Mouse (Mus musculus) adrenal gland, adult 8-10 months (tissue): ENCODE measurements at regions not wholly inside any gene's neighbourhood (a gene's known extent, or its start where the extent isn't known, plus 50 kb on each side); places are given as distances from the start of the nearest gene placed in this dataset.
"Not testable (repeated sequence)": the region's sequence is repeated elsewhere in the genome, so short reads cannot be mapped to it uniquely, and the experiment has no call there.

Source experiments
- DNase-seq: peaks from one replicate; pipeline ENCODE4 v3.0.0; 2022

DNA sequence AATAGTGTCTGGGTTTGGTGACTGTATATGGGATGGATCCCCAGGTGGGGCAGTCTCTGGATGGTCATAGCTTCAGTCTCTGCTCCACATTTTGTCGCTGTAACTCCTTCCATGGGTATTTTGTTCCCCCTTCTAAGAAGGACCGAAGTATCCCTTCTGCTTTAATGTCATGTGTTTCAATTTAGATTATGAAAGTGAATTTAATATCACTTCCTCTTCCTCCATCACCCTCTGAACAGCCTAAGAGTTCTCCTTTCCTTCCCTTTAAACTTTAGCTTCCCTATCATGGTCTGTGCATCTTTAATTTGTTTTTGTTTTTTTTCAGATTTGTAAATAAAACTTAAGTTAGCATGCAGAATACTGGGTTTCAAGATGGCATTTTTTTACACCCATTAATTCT is 211.0 kb upstream of the Phyhipl start:
- no peak for DNase-seq

DNA sequence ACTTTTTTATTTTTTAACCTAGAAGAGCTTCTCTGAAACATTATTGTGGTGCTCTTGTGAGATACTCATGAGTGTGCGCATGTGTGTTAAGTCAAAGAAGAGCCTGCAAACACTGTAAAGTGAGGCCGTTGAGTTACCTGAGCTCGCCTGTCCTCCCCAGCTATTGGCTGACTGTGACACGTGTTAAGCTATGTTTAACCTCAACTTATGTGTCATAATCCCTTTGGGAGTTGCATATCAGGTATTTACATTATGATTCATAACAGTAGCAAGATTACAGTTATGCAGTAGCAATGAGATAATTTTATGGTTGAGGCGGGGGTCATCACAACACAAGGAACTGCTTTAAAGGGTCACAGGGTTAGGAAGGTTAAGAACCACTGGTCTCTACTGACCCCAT is 208.9 kb upstream of the Phyhipl start:
- no peak for DNase-seq

DNA sequence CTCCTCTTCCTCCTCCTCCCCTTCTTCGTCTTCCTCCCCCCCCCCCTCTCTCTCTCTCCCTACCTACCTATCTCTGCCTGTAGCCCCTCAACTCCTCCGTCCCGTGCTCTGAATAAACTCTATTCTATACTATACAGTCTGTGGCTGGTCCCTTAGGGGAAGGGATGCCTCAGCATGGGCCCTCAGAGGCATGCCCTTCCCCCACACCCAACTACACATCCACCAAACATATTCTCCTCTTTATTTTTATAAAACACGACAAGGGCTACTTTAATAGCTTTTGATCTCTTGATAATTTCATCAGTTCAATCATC is 206.2 kb upstream of the Phyhipl start:
- no peak for DNase-seq

DNA sequence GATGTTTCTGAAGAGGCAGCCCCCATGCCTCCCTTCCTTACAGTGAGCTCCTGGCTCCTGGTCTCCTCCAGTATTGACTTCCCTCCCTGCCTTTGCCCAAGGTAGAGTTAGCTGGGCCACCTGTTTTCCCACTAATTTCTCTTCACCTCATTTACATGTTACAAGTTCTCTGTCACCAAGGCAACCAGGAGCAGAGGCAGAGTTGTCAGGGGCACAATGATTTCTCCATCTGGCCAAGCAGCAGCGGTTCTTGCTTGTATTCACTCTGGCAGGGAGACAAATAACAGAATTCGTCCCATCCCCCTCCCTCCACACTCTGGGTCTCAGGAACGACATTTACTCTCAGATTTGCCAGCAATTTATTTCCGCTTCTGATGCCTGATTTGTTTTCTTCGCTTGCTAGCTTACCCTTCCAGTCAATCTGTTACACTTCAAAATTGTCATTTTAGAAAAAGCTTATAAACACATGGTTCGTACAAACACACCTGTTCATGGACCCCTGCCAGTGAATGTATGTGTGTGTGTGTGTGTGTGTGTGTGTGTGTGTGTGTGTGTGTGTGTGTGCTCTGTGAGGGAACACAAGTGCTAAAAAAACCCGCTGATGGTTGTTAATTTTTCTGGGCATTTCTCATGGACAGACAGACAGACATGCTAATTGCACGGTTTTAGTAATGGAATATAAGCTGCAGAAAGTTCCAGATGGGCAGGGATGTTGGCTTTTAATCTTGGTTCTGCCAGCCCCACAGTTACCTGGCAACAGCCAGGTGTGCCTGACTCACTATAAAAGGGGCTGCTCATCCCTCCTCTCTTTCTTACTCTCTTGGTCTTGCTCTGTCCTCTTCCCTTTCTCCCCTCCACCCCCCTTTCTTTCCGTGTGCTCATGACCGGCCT is 205.6 kb upstream of the Phyhipl start:
- no peak for DNase-seq

DNA sequence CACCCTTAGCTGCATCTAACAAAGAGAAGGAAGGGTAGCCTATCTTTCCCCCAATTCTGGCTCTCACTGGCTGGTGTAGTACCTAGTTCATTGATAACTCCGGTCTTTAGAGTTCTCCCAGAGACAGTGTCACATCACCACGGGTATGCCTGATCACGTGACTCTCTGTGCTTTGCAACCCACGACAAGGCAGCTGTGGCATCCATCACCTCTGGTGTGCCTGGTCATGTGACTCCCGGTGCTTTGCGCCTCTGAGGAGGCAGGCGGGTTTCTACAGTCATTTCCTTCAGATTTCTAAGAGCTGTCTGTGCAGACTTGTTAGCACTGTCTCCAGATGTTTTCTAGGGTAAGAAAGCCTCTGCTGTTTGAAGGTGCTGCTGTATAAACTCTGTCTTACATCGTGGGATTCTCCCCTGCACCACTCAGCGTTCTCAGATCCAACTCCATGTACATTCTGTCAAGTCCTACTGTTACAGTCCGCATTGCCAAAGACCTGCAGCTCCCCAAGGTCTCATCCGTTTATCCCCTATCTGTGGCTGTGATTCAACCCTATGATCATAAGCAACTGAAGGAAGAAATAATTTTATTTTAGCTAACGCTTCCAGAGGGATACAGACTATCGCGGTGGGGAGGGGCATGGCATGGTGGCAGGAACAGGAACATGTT is 201.5 kb upstream of the Phyhipl start:
- no peak for DNase-seq

DNA sequence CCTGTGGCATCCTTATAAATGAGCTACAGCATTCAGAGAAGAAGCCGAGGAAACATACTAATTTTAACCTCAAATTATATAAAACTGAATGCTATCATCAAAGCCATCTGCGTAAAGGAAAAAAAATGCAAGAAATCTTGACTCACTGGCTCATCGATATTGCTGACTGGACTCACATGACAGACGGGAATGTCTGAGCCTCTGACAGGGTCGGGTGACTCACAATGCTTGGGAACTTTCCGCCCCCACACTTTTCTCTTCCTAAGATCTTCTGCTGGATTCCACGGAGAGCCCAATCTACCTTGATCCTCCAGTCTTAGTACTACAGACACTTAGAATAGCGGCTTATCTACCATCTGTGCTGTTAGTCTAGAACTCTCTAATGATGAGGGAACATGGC is 200.2 kb upstream of the Phyhipl start:
- no peak for DNase-seq

DNA sequence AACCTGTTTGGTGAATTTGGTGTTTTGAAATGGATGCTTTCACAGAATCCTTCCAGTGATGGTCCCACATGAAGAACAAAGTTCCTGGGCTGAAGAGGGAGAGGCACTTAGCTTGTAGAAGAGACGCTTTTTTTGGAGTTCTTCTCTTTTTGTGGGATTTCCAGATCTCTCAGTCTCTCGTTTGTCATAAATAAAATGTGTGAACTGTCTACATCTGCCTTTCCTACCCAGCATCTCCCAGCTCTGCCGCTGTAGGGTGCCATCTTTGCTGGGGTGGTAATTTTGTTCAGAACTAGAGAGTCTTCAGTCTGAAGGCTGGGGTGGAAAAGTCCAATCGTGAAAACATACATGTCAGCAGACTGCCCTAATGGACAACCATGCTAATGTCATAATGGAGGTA is 197.8 kb upstream of the Phyhipl start:
- DNase-seq = no peak

DNA sequence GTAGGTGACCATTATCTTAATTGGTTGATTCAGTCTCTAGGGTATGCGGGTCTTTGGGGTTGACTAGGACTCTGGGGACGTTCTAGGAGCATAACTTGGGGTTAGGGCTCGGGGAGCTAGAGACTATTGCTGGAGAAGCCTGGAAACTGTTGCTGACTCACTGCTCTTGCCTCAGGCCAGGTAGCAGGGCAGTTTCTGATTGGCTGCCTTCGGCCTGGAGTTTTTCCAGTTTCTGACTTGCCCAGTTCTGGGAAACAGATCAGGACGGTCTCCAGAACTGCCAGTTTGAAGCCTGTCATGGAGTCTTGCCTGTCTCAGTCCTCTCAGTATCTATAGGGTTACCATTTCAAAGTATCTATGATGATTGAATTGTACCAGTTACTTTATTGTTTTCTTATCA is 192.4 kb upstream of the Phyhipl start:
- DNase-seq = no peak

DNA sequence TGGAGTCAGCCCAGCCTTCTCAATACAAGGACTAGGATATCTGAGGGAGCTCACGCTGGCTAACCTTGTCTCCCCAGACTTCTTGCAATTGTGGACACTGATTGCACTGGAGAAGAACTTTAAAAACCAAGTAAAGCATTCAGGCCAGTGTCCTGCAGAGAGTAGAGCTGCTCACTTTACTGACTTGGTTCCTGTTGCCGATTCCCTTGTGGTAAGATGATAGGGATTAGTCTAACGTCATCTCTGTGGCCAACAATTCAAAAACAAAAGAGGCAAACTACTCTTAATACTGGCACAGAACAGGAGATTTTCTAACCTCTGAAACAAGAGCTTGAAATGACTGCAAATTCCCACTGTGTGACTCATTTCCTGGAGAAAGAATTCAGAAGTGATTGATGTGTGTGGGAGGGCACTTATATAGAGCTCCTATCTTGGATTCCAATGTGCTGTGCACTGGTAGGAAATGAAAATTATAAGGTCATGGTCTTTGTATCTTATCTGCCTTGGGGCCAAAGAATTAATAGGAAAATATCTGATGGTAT is 191.6 kb upstream of the Phyhipl start:
- DNase-seq = no peak

DNA sequence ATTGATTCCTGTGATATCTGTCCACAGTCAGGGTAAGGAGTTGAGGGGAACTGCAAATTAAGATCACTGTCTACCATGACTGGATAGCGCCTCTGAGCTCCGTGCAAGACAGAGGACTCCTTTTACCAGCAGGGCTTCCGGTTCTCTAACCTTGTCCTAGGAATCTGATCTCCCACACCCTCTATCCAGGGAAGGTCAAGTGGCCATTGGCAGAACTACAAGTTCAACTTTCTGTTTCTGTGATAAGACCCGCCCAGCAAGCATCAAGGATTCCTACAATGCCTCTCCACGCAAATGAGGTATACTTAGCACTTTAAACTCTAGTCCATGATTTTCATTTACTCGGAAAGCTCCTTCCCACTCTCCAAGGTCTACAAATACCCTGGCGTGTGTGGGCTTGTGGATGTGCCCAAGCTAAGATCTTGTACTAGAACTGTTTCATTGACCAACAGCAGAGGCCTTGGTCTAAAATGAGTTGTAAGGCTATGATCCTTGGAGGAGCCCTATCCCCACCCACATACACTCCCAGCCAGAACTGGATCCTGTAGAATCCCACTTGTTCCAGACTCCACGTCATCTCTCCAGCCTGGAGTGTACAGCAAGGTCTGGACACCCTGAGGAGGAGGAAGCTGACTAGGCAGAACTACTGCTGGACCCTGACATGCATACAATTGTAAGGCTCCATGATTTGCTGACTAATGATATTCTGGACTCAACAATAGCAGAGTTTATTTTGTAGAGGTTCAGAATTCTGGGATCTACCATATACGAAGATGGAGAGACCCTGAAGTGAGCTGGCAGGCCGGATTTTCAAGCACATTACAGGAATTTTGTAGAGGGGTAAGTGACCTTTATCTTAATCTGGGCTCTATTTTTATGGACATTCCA is 190.8 kb upstream of the Phyhipl start:
- no peak for DNase-seq

DNA sequence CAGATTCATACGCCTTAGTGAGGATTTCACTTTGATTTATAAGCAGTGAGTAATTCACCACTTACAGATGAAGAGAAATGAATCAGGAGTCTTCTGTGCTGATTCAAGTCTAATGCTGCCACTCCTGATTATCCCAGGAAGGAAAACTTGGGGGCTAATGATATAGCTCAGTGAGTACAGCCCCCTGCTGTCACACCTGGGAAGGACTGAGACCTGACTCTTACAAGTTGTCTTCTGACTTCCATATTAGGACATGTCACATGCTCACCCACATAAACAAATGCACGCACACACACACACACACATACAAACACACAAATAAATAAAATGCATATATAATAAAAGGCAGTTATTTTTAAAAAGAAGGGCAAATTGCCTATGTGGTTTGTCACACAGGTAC is 188.1 kb upstream of the Phyhipl start:
- DNase-seq = no peak

DNA sequence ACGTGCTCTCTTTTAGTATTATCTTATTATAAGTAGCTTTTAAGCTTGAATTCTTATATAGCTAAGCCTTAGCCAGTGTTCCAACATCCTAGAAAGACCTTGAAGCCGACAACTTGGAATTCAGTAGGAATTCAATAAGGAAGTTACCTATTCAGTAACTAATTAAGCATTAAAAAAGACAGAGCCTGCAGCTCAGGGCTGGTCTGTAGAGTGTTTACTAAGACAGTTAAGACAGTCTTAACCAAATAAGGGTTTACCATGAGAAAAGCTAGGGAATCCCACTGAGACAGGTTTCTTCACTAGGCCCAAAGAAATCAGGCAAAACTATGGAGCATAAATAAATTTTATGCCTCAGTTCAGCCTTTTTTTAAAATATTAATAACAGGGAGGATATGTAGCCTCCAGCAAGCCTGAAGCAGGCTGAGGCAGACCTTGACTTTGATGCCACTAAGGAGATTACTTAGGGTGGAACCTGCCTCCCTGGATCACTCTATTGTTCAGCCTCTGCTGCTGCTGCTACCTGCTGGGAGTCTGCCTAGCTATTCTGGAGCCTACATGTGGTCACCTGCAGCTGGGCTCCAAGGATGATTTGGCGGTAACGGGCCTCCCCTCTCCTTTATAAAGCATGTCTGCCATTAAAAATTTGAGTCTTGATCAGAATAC is 186.5 kb upstream of the Phyhipl start:
- no peak for DNase-seq

DNA sequence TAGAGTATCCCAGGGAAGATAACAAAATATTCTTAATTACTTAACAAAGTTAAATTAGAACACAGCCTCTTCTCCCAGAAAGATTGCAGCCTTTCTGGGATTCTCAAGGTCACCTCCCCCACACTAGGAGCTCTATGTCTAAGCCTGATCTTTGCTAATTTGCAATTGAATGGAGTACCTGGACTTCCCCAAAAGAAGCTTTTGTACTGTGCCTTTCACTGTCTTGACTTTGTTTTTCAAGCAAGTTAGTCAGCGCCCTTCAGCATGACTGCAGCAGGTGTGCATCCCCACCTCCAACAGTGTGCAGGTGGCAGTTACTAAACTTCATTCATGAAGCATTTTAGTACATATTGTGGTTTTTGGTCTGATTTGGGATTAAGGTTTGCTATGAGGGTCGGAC is 185.4 kb upstream of the Phyhipl start:
- not testable (repeated sequence) for DNase-seq

DNA sequence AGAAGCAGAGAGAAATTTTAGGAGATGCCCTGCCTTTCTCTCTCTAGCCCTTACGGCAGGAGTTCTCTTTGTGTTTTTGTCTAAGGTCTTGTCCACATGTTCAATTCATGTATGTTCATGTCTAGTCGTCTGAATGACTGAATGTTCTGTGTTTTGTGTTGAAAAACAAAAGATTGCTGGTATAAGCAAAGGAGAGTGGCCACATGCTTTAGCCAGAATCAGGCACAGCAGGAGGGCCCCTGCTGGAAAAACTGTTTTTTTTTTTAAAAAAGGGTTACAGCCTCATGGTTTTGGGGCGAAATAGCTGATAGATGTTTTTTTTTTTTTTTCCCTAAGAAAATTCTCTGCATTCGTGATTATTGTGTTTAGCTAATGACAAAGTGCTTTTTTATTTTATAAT is 182.4 kb upstream of the Phyhipl start:
- no peak for DNase-seq

DNA sequence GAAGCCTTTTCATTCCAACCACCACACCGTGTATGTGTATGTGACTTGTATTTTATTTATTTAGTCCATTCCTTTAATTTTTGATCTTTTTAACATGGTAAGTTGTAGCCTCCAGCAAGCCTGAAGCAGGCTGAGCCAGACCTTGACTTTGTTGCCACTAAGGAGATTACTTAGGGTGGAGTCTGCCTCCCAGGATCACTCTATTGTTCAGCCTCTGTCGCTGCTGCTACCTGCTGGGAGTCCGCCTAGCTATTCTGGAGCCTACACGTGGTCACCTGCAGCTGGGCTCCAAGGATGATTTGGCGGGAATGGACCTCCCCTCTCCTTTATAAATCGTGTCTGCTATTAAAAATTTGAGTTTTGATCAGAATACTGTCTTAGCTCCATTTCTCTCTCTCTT is 181.6 kb upstream of the Phyhipl start:
- no peak for DNase-seq

DNA sequence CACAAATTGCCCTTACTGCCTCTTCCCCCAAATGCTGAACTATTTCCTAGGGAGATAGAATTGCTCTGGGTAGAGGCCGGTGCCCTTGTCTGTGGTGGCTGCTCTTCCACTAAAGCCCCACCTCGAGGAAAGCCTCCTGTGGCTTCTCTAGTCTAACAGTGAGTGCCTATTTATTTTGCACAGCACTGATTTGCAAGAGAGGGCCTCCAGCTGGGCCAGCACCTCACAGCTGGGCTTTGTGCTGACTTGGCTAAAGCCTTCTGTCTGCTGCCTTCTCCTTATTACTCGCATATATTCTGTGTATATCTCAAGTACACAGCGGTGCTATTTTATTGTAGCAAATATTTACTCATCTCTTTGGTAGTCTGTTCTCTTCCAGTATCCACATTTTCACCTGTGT is 176.9 kb upstream of the Phyhipl start:
- no peak for DNase-seq

DNA sequence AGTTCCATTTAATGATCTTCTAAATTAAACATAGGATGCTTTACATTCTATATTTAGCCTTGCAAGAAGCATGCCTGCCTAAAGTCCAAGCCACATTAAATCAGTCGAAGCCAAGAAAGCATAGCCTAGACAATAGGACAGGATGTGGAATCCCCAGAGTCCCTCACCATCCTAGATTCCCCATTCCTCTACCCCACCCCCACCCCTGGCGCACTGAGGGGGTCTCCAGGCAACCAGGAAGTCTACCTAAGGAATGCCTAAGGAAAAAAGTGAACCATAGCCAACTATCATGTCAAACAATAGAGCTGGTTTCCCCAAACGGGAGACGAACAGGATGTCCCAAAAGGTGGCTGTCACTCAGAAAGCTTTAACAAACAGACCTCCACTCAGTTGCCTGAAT is 172.5 kb upstream of the Phyhipl start:
- no peak for DNase-seq

DNA sequence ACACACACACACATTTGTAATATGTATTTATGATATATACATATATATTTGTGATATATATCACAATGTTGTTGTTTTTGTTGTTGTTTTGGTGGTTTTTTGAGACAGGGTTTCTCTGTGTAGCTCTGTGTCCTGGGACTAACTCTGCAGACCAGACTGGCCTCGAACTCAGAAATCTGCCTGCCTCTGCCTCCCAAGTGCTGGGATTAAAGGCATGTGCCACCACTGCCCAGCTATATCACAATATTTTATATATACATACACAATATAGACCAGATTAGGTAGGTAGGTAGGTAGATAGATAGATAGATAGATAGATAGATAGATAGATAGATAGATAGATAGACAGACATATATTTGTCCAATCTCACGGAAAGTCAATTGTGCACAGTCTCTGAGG is 171.8 kb upstream of the Phyhipl start:
- not testable (repeated sequence) for DNase-seq

DNA sequence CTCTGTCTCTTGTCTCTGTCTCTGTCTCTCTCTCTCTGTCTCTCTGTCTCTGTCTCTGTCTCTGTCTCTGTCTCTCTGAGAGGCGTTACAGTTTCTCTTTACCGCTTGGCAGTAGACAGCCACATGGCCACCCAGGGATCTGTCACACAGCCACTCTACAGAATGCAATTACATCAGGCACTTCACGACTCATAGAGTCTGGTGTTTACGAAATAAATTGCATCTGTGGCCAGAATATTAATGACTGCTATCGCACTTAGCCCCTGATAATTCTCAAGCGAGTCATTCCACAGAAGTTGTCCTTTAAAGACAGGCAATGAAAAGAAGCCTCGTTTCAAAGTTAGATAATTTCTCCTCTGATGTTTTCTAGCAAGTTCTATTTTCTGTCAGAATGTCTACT is 170.9 kb upstream of the Phyhipl start:
- no peak for DNase-seq

DNA sequence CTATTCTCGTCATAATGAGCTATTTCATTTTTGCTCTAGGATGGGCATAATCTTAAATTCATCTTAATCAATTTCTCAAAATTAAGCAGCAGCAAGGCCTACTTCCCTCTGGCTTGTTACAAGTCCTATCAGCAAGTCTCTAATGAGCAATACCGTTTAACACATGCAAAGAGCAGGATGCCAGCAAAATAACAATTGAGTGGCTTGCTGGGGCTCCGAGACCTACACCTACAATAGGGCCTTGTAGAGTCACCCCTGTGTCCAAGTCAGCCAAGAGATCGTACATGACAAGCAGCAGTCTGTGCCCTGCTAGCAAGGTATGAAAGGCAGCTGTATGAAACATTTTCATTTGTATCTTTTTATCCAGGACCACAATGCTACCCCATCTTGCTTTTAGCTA is 169.7 kb upstream of the Phyhipl start:
- no peak for DNase-seq

DNA sequence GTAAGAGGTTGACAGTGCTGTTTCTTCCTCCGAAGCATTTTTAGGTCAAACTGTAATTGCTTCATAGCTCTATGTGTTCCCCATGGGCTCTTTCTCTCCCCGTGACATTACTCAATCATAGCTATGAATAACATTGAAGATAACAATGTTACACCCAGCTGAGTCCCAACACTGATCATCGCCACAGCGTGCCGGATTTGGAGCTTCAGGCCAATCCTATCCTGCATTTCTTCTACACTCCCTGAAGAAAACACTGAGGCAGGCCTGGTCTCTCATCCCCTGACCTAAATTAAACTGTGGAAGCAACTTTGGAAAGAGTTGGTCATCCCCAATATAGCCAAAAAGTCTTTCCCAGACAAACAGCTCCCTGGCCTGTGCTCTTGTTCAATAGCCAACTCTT is 168.7 kb upstream of the Phyhipl start:
- DNase-seq = no peak

DNA sequence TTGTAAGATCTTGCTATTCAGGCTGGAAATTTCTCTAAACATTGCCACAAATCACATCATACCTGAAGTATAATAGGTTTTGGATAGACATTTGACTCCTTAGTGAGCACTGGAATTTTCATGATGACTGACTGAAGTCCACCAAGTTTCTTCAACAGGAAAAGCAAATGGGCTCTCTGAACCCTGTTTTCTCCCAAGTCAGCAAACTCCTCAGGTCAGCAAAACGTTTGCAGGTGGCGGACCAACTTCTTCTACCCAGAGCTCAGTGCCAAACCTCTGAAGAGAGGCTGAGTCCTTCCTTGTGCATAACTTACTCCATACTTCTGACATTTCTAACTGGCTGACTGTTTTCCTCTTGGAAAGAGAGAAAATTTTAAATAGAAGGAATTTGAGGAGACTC is 164.2 kb upstream of the Phyhipl start:
- DNase-seq = no peak
